Mouse (Mus musculus) CH12.LX (cell line): Measurements from ENCODE around the gene Ap1g1.

Experiments used
- CTCF ChIP-seq, 2 experiments: IDR thresholded peaks in 1 of 2; conservative IDR thresholded peaks in 1 of 2; 2 replicates each; pipeline ENCODE4 v1.5.1; 2011 to 2012; ENCODE audit warnings: low read depth in 2 of 2, low read length in 2 of 2, improper control_type of control experiment in 1 of 2, inconsistent platforms in 1 of 2, mild to moderate bottlenecking in 1 of 2, moderate library complexity in 1 of 2
- E2F4 ChIP-seq: IDR thresholded peaks from 2 replicates; pipeline ENCODE4 v1.6.1; 2011; ENCODE audit warnings: low read depth, low read length, improper control_type of control experiment; ENCODE audit not compliant: insufficient replicate concordance
- EP300 ChIP-seq: IDR thresholded peaks from 2 replicates; pipeline ENCODE4 v1.6.1; 2011; ENCODE audit warnings: low read length, improper control_type of control experiment
- POLR2A ChIP-seq: IDR thresholded peaks from 2 replicates; pipeline ENCODE4 v1.6.1; 2011; ENCODE audit warnings: low read depth, mild to moderate bottlenecking, improper control_type of control experiment, low read length
- RCOR1 ChIP-seq: conservative IDR thresholded peaks from 2 replicates; pipeline ENCODE4 v1.6.1; 2012; ENCODE audit warnings: low read depth, mild to moderate bottlenecking, inconsistent platforms, low read length, improper control_type of control experiment
- TCF12 ChIP-seq: IDR thresholded peaks from 2 replicates; pipeline ENCODE4 v1.6.1; 2014; ENCODE audit warnings: low read depth, mild to moderate bottlenecking, inconsistent platforms, low read length, improper control_type of control experiment
- ZC3H11A ChIP-seq: IDR thresholded peaks from 2 replicates; pipeline ENCODE4 v1.6.1; 2012; ENCODE audit warnings: low read depth, mild to moderate bottlenecking, inconsistent platforms, low read length, improper control_type of control experiment

DNA sequence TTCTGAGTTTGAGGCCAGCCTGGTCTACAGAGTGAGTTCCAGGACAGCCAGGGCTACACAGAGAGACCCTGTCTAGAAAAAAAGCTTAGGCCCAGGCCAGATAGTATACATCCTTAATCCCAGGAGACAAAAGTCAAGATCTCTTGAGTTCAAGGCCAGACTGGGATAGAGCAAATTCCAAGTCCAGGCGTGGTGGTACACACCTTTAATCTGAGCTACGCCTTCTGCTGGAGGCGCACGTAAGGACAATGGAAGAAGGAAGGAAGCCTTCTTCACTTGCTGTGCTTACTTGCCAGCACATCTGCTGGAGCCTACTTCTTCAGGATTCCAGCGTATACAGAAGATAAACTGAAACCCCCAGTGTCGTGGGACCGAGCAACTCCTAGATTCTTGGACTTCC lies 18.9 kb upstream of the Ap1g1 start:
- TF ChIP-seq POLR2A = no peak
- no peak for TF ChIP-seq TCF12
- TF ChIP-seq CTCF (conservative IDR thresholded peaks at IDR 0.05 in 1 of 2, IDR thresholded peaks at IDR 0.05 in 1 of 2; ENCODE audit: low read depth in 2 of 2, low read length in 2 of 2) = no peak
- TF ChIP-seq ZC3H11A = no peak
- no peak for TF ChIP-seq RCOR1
- no peak for TF ChIP-seq EP300
- TF ChIP-seq E2F4 = no peak
